Mouse (Mus musculus): ENCODE results near the gene Glg1. TPM values are rescaled to one million over a fixed set of nuclear protein-coding genes. Genes with fewer than 3 reads are reported as not detected.
"Not testable (repeated sequence)": the region's sequence is repeated elsewhere in the genome, so short reads cannot be mapped to it uniquely, and the experiment has no call there.

Gene Glg1
- 65.0 and 68.5 TPM in 2 replicates for polyA plus RNA-seq (2015; fragmentation: Nextera tagmentation; extraction: Ambion mirVana)

DNA sequence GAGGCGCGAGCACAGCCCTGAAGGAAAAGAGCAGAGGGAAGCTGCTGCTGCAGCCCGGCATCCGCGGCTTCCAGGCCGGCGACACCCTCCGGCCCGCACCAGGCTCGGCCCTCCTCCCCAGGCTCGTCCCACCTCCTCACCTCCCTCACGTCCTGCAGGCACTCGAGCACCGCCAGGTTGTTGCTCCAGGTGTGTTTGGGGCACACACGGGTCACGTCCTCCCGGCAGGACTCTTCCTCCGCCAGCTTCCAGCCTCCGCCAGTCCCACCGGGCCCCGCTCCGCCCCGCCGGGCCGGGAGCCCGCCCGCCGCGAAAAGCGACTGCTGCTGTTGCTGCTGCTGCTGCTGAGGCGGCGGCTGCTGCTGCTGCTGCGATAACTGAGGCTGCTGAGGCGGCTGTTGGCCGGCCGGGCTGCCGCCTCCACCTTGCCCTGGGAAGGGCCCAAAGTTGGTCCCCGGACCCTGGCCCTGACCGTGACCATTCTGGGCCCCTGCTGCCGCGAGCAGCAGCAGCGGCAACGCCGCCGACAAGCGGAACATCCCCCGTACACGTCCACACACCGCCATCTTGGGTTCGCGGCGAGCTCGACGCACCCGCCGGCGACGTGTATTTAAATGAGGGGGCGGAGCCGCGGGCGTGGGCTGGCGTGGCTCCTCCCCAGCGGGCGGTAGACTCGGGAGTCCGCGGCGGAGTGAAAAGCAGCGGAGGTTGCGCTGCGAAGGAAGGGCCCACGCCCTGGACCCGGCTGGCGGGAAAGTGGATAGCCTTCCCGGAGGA is at the start of gene Glg1:
TSS of gene Glg1 (minus strand) at position 586 of the 777 bp plus-strand sequence.
- Histone ChIP-seq H3K4me1 (replicated peaks) (peaks cover 13% of the 10 kb centered on the region), H3K27me3 (no peaks in the 10 kb centered on the region), H3K4me2 (peak within 1 kb of the TSS; percentile 62), H3K4me3 (peak within 1 kb of the TSS; percentile 79), H3K27ac (replicated peaks) (peak within 1 kb of the TSS; percentile 95), H3K9ac (peak within 1 kb of the TSS; percentile 89), H3K36me3 (no peaks in the 10 kb centered on the region), H3K9me3 (no peaks in the 10 kb centered on the region)
- ATAC-seq (ENCODE audit: low FRiP score, low read depth): peak; percentile 93
- under 1% methylated on average over 66 of the region's 76 CpGs for WGBS

DNA sequence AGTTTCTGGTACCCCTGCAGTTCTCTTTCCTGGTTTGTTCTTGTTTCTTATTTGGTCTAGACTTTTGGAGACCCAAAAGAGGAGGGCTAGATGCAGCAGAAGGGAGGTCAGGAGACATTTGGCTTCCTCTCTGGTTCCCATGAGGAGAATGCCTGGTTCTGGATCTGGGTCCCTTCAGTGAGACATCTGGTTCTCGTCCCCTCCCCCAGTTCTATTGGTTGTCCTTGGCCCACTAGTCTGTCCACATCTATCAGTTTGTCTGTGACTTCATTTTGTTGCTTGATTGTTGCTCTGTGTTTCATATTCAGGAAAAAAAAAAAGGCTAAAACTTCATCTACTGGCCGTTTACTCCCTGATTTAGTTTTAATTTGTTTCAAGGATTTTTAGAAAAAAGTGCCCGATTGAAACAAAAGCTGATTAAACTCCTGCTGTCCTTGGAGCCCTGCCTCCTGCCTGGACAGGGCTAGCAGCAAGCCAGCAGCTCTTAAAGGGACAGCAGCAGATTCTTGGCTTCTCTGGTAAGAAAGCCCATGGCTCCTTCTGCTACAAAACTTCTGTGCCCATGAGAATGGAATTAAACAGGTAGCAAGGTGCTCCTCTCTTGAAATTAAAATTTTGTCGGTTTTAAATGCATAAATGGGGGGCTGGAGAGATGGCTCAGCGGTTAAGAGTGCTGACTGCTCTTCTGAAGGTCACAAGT is 46.2 kb upstream of the Glg1 start:
- no peak for ATAC-seq (ENCODE audit: low FRiP score, low read depth)
- H3K9me3 ChIP-seq: no peaks in the 10 kb centered on the region
- H3K27me3 ChIP-seq: no peaks in the 10 kb centered on the region
- no peak overlapping the region for H3K4me2 ChIP-seq
- no peaks in the 10 kb centered on the region for H3K36me3 ChIP-seq
- no peak overlapping the region for H3K4me3 ChIP-seq
- no peak overlapping the region for H3K27ac ChIP-seq (replicated peaks)
- 24% methylated on average over 5 of the region's 5 CpGs for WGBS
- H3K9ac ChIP-seq: no peak overlapping the region
- H3K4me1 ChIP-seq (replicated peaks): no peaks in the 10 kb centered on the region

GRCm38 (mm10) chr8:111304359-111304758 is 45.3 kb upstream of the Glg1 start:
- no peak for ATAC-seq (ENCODE audit: low FRiP score, low read depth)
- H3K4me1 ChIP-seq (replicated peaks): peaks cover under 1% of the 10 kb centered on the region
- H3K4me2 ChIP-seq: no peak overlapping the region
- H3K36me3 ChIP-seq: no peaks in the 10 kb centered on the region
- no peak overlapping the region for H3K27ac ChIP-seq (replicated peaks)
- H3K9ac ChIP-seq: no peak overlapping the region
- no peak overlapping the region for H3K4me3 ChIP-seq
- WGBS: 96% methylated on average over 3 of the region's 3 CpGs
- no peaks in the 10 kb centered on the region for H3K27me3 ChIP-seq
- no peaks in the 10 kb centered on the region for H3K9me3 ChIP-seq

DNA sequence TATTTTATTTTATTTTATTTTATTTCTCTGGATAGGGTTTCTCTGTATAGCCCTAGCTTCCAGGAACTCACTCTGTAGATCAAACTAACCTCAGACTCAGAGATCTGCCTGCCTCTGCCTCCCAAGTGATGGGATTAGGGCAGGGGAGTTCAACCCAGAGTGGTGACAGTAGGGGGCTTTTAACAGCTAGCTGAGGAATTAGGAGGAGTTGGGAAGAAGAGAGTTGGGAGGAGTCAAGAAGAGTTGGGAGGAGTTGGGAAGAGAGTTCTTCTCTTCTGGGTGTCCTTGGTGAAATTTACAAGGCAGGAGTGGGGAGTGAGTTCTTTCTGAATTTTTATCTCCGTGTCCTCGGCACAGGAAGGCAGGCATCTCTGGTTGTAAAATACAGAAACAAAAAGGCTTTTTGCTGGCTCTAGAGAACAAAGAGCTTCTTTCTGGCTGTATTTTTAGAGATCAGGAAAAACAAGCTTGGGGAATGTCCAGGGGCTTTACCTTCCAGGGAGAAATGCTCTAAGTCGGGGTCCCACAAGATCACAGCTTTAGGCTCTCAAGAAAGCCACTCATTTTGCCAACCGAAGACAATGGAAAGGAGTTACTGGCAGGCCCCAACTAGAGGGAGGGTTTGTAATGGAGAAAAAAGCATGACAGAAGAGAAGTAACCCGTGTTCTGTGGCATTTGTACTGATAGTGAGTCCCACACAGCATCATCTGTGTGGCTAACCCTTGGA is 44.2 kb upstream of the Glg1 start:
- H3K9ac ChIP-seq; H3K4me2 ChIP-seq; H3K27ac ChIP-seq (replicated peaks); H3K9me3 ChIP-seq; H3K36me3 ChIP-seq; H3K4me3 ChIP-seq; H3K27me3 ChIP-seq; ATAC-seq (ENCODE audit: low FRiP score, low read depth): not testable (repeated sequence)
- 85% methylated on average over 5 of the region's 5 CpGs for WGBS
- peaks cover 10% of the 10 kb centered on the region for H3K4me1 ChIP-seq (replicated peaks)

- 65% methylated on average over 11 of the region's 11 CpGs for WGBS
- H3K9me3 ChIP-seq: no peaks in the 10 kb centered on the region
Measured at GRCm38 (mm10) chr8:111300597-111301546, 41.9 kb upstream of the Glg1 start.

GRCm38 (mm10) chr8:111299821-111300568 is 41.0 kb upstream of the Glg1 start, which contains the start of gene Rfwd3:
Gene Rfwd3 (minus strand): TSS chr8:111300222.
- H3K4me2 ChIP-seq: peak within 1 kb of the TSS; percentile 72
- no peaks in the 10 kb centered on the region for H3K9me3 ChIP-seq
- ATAC-seq (ENCODE audit: low FRiP score, low read depth): peak; percentile 100
- peak within 1 kb of the TSS; percentile 76 for H3K27ac ChIP-seq (replicated peaks)
- peaks cover 17% of the 10 kb centered on the region for H3K4me1 ChIP-seq (replicated peaks)
- peak within 1 kb of the TSS; percentile 77 for H3K4me3 ChIP-seq
- H3K9ac ChIP-seq: peak within 1 kb of the TSS; percentile 61
- H3K36me3 ChIP-seq: peaks cover 7% of the 10 kb centered on the region
- no peaks in the 10 kb centered on the region for H3K27me3 ChIP-seq
- under 1% methylated on average over 62 of the region's 67 CpGs for WGBS

More at GRCm38 (mm10) chr8:111300597-111301546, 41.9 kb upstream of the Glg1 start:
- Histone ChIP-seq H3K36me3 (peaks cover 7% of the 10 kb centered on the region), H3K4me2 (peak overlapping the region; percentile 72), H3K9ac (no peak overlapping the region), H3K27me3 (no peaks in the 10 kb centered on the region), H3K4me1 (replicated peaks) (peaks cover 17% of the 10 kb centered on the region), H3K4me3 (peak overlapping the region; percentile 77), H3K27ac (replicated peaks) (no peak overlapping the region)
- ATAC-seq (ENCODE audit: low FRiP score, low read depth): no peak

- under 1% methylated on average over 28 of the region's 28 CpGs for whole genome bisulfite sequencing
- peaks cover 7% of the 10 kb centered on the region for H3K36me3 ChIP-seq
- H3K4me2 ChIP-seq: peak overlapping the region; percentile 72
- ATAC-seq (ENCODE audit: low FRiP score, low read depth): no peak
- H3K27me3 ChIP-seq: no peaks in the 10 kb centered on the region
- H3K4me1 ChIP-seq (replicated peaks): peaks cover 17% of the 10 kb centered on the region
- peak overlapping the region; percentile 61 for H3K9ac ChIP-seq
- H3K9me3 ChIP-seq: no peaks in the 10 kb centered on the region
- H3K27ac ChIP-seq (replicated peaks): peak overlapping the region; percentile 76
- H3K4me3 ChIP-seq: peak overlapping the region; percentile 77
Measured at GRCm38 (mm10) chr8:111299363-111299820, 40.4 kb upstream of the Glg1 start.

- H3K27me3 ChIP-seq: no peaks in the 10 kb centered on the region
- no peak overlapping the region for H3K4me3 ChIP-seq
- H3K27ac ChIP-seq (replicated peaks): no peak overlapping the region
- peaks cover 20% of the 10 kb centered on the region for H3K36me3 ChIP-seq
- H3K9ac ChIP-seq: no peak overlapping the region
- 92% methylated on average over 1 of the region's 1 CpGs for WGBS
- H3K4me2 ChIP-seq: 0 out of 2 replicates have a peak overlapping the region, but pooled peaks have one; percentile 4
- H3K4me1 ChIP-seq (replicated peaks): peaks cover 17% of the 10 kb centered on the region
- no peaks in the 10 kb centered on the region for H3K9me3 ChIP-seq
- no peak for ATAC-seq (ENCODE audit: low FRiP score, low read depth)
Measured at GRCm38 (mm10) chr8:111298011-111298410, 39.0 kb upstream of the Glg1 start.

DNA sequence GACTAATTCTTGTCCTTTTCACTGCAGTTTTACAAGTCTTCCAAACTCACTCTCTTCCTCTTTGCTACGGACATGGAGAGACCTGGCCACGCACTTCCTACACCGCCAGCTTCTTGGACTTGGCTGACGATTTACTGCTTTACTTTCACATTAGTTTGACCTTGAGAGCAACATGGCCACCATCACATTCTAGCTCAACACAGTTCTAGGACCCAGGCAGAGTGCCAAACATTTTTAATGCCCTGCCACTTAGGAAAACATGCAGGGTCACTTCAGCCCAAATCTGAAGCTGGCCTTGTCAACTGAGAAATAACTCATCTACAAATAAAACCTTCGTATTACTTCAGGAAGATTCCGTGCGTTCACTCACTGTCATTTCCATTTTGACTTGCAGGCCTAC is 32.7 kb upstream of the Glg1 start:
- Histone ChIP-seq H3K4me3 (no peak overlapping the region), H3K9ac (no peak overlapping the region), H3K36me3 (peaks cover 55% of the 10 kb centered on the region), H3K4me1 (replicated peaks) (no peaks in the 10 kb centered on the region), H3K4me2 (no peak overlapping the region), H3K27ac (replicated peaks) (no peak overlapping the region), H3K27me3 (no peaks in the 10 kb centered on the region), H3K9me3 (no peaks in the 10 kb centered on the region)
- 96% methylated on average over 7 of the region's 7 CpGs for WGBS
- no peak for ATAC-seq (ENCODE audit: low FRiP score, low read depth)

DNA sequence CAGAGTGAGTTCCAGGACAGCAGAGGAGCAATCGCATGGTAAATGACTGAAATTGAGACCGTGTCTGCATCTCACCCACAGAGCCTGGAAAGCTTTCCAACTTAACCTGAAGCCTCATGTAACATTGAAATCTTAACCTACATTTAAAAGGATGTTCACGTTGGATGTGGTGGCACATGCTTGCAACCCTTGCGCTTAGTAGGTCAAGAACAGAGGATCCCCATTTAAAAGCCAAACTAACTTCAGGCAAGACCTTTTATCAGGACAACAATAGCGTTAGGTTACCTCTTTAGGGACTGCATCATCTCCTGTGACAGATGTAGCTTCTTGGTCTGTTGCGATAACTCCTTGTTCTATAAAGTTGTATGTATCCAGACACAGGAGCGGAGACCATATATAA is 31.6 kb upstream of the Glg1 start:
- H3K9ac ChIP-seq: no peak overlapping the region
- no peaks in the 10 kb centered on the region for H3K27me3 ChIP-seq
- H3K4me3 ChIP-seq: no peak overlapping the region
- ATAC-seq (ENCODE audit: low FRiP score, low read depth): no peak
- H3K9me3 ChIP-seq: no peaks in the 10 kb centered on the region
- no peak overlapping the region for H3K4me2 ChIP-seq
- WGBS: 97% methylated on average over 7 of the region's 7 CpGs
- H3K36me3 ChIP-seq: peaks cover 60% of the 10 kb centered on the region
- H3K27ac ChIP-seq (replicated peaks): no peak overlapping the region
- no peaks in the 10 kb centered on the region for H3K4me1 ChIP-seq (replicated peaks)

Data from hindbrain, embryonic 15.5 days (tissue).